Mouse (Mus musculus) G1E (cell line): ENCODE measurements around the gene Esp4.
"Not testable (repeated sequence)": the region's sequence is repeated elsewhere in the genome, so short reads cannot be mapped to it uniquely, and the experiment has no call there.

Source experiments
- CTCF ChIP-seq: IDR thresholded peaks from 2 replicates; pipeline ENCODE4 v1.5.1; 2012; ENCODE audit warnings: low read depth, low read length, inconsistent platforms, mixed read lengths
- GATA1 ChIP-seq: IDR thresholded peaks from 2 replicates; pipeline ENCODE4 v1.6.1; 2012; ENCODE audit warnings: borderline replicate concordance, low read length, inconsistent platforms, mixed read lengths
- POLR2AphosphoS5 ChIP-seq: IDR thresholded peaks from 2 replicates; pipeline ENCODE4 v1.6.1; 2012; ENCODE audit warnings: low read depth, low read length, inconsistent platforms; ENCODE audit not compliant: insufficient replicate concordance
- TAL1 ChIP-seq: conservative IDR thresholded peaks from 2 replicates; pipeline ENCODE4 v1.6.1; 2012; ENCODE audit warnings: low read depth, low read length, inconsistent platforms, mixed read lengths

GRCm38 (mm10) chr17:40583906-40584305 lies 14.5 kb upstream of the Esp4 start:
- TF ChIP-seq CTCF, GATA1, TAL1, POLR2AphosphoS5: not testable (repeated sequence)
